Mouse (Mus musculus) heart, embryonic 14.5 days (tissue): ENCODE data around the gene Tmem199. TPM values are rescaled to one million over a fixed set of nuclear protein-coding genes. Genes with fewer than 3 reads are reported as not detected.
A peak's percentile ranks its signal among the peaks of the same experiment; 100 is the strongest.

Experiments used
- ATAC-seq: fragments of 200-750 bp; cut with Nextera tagmentation; 2 replicates; pipeline ENCODE4 v1.8.0; 2017; ENCODE audit warnings: low read depth, moderate TSS enrichment; ENCODE audit not compliant: insufficient number of reproducible peaks, insufficient read depth, low FRiP score
- H3K27ac ChIP-seq, 2 experiments: fragments of 200-500 bp in 1 of 2; fragments of 300-500 bp in 1 of 2; sonication (generic) in 1 of 2; replicated peaks in 1 of 2; 2 replicates each; pipeline ENCODE4 v1.5.1; 2012 to 2014; ENCODE audit warnings: low read depth in 2 of 2, low read length in 2 of 2, control low read depth in 1 of 2, mild to moderate bottlenecking in 1 of 2, mixed read lengths in 1 of 2; ENCODE audit not compliant: control insufficient read depth in 1 of 2, insufficient read depth in 1 of 2
- H3K27me3 ChIP-seq: fragments of 300-500 bp; sonication (generic); 2 replicates; pipeline ENCODE4 v1.6.1; 2014; ENCODE audit warnings: mild to moderate bottlenecking, low read length, control low read depth; ENCODE audit not compliant: control insufficient read depth, insufficient read depth
- H3K36me3 ChIP-seq: fragments of 300-500 bp; sonication (generic); 2 replicates; pipeline ENCODE4 v1.6.1; 2014; ENCODE audit warnings: mild to moderate bottlenecking, control low read depth, low read length, mixed read lengths; ENCODE audit not compliant: control insufficient read depth, insufficient read depth
- H3K4me1 ChIP-seq, 2 experiments: fragments of 200-500 bp in 1 of 2; fragments of 300-500 bp in 1 of 2; sonication (generic) in 1 of 2; 2 replicates each; pipeline ENCODE4 v1.6.1; 2012 to 2014; ENCODE audit warnings: low read length in 2 of 2, control low read depth in 1 of 2, mixed read lengths in 1 of 2; ENCODE audit not compliant: control insufficient read depth in 2 of 2, insufficient read depth in 2 of 2
- H3K4me2 ChIP-seq: fragments of 300-500 bp; sonication (generic); 2 replicates; pipeline ENCODE4 v1.6.1; 2014; ENCODE audit warnings: mild to moderate bottlenecking, low read length
- H3K4me3 ChIP-seq, 2 experiments: fragments of 200-500 bp in 1 of 2; fragments of 300-500 bp in 1 of 2; sonication (generic) in 1 of 2; 2 replicates each; pipeline ENCODE4 v1.5.1; 2012 to 2014; ENCODE audit warnings: low read length in 2 of 2, mild to moderate bottlenecking in 2 of 2, control low read depth in 1 of 2, low read depth in 1 of 2, moderate library complexity in 1 of 2; ENCODE audit not compliant: control insufficient read depth in 1 of 2, insufficient read depth in 1 of 2
- H3K9ac ChIP-seq: fragments of 300-500 bp; sonication (generic); 2 replicates; pipeline ENCODE4 v1.6.1; 2014; ENCODE audit warnings: mild to moderate bottlenecking, low read length
- H3K9me3 ChIP-seq: fragments of 300-500 bp; sonication (generic); 2 replicates; pipeline ENCODE4 v1.6.1; 2016; ENCODE audit warnings: low read length, control low read depth; ENCODE audit not compliant: control insufficient read depth
- WGBS: fragments of 180-500 bp; shearing (Covaris S2); extraction: QIAGEN DNeasy Blood & Tissue Kit; methylation state at CpG from one replicate; pipeline ENCODE4 v1.1.7; 2014; 5-methylcytosine and 5-hydroxymethylcytosine counted together
- polyA plus RNA-seq: library from polyadenylated mRNA; unstranded; fragments of >200 nt; fragmentation: Nextera tagmentation; extraction: Ambion mirVana; gene quantifications from 2 replicates; pipeline ENCODE4 v1.2.1, GENCODE M21; 2014

Tmem199 gene
- polyA plus RNA-seq: 41.2 and 44.4 TPM in 2 replicates

GRCm38 (mm10) chr11:78512025-78512957, at the start of gene Tmem199, which contains the start of gene Poldip2:
TSS of gene Tmem199 (minus strand) at chr11:78512172.
TSS of gene Poldip2 (plus strand) at chr11:78512193.
- Histone ChIP-seq H3K36me3 (peaks cover 60% of the 10 kb centered on the region), H3K4me3 (peak within 1 kb of the TSS; percentile 85 to 89), H3K27ac (peak within 1 kb of the TSS; percentile 68 to 86), H3K9ac (peak within 1 kb of the TSS; percentile 96), H3K27me3 (no peaks in the 10 kb centered on the region), H3K4me2 (peak within 1 kb of the TSS; percentile 89), H3K9me3 (no peaks in the 10 kb centered on the region), H3K4me1 (peaks cover 0 to 15% of the 10 kb centered on the region in 2 experiments; a peak in 3 of 4 replicates)
- WGBS: under 1% methylated on average over 67 of the region's 67 CpGs
- peak; percentile 94 for ATAC-seq

GRCm38 (mm10) chr11:78560447-78560846, 48.5 kb upstream of the Tmem199 start:
- Histone ChIP-seq H3K4me1 (peaks cover 4 to 9% of the 10 kb centered on the region in 2 experiments; a peak in 3 of 4 replicates), H3K36me3 (peaks cover 2% of the 10 kb centered on the region), H3K27ac (no peak overlapping the region), H3K27me3 (no peaks in the 10 kb centered on the region), H3K4me3 (no peak overlapping the region), H3K4me2 (no peak overlapping the region), H3K9me3 (no peaks in the 10 kb centered on the region), H3K9ac (no peak overlapping the region)
- no peak for ATAC-seq
- 12% methylated on average over 4 of the region's 4 CpGs for WGBS

GRCm38 (mm10) chr11:78557241-78557640, 45.3 kb upstream of the Tmem199 start:
- Histone ChIP-seq H3K27me3 (no peaks in the 10 kb centered on the region), H3K27ac (no peak overlapping the region), H3K9ac (no peak overlapping the region), H3K36me3 (no peaks in the 10 kb centered on the region), H3K4me2 (no peak overlapping the region), H3K4me1 (peaks cover 6 to 12% of the 10 kb centered on the region in 2 experiments; a peak in 3 of 4 replicates), H3K9me3 (peaks cover 5% of the 10 kb centered on the region; the same call in 1 of the 2 replicates), H3K4me3 (no peak overlapping the region)
- ATAC-seq: no peak
- WGBS: 56% methylated on average over 8 of the region's 8 CpGs

- Histone ChIP-seq H3K4me3 (no peak overlapping the region), H3K4me1 (peaks cover 7 to 13% of the 10 kb centered on the region in 2 experiments; a peak in 3 of 4 replicates), H3K36me3 (no peaks in the 10 kb centered on the region), H3K9me3 (peaks cover 5% of the 10 kb centered on the region; the same call in 1 of the 2 replicates), H3K9ac (no peak overlapping the region), H3K27ac (peak overlapping the region; percentile 71 to 84), H3K27me3 (no peaks in the 10 kb centered on the region), H3K4me2 (no peak overlapping the region)
- 78% methylated on average over 4 of the region's 4 CpGs for WGBS
- ATAC-seq: no peak
Measured at GRCm38 (mm10) chr11:78556070-78556469, 44.1 kb upstream of the Tmem199 start.

- no peak overlapping the region for H3K4me2 ChIP-seq
- ATAC-seq: no peak
- H3K27me3 ChIP-seq: no peaks in the 10 kb centered on the region
- no peak overlapping the region for H3K9ac ChIP-seq
- WGBS: 39% methylated on average over 3 of the region's 3 CpGs
- no peak overlapping the region for H3K4me3 ChIP-seq
- H3K4me1 ChIP-seq: peaks cover 8 to 15% of the 10 kb centered on the region in 2 experiments; a peak in 3 of 4 replicates
- H3K9me3 ChIP-seq: peaks cover 5% of the 10 kb centered on the region; the same call in 1 of the 2 replicates
- H3K36me3 ChIP-seq: no peaks in the 10 kb centered on the region
- H3K27ac ChIP-seq: peak overlapping the region; percentile 71 to 84
Measured at GRCm38 (mm10) chr11:78555623-78556022, 43.7 kb upstream of the Tmem199 start.

GRCm38 (mm10) chr11:78551059-78551398, 39.1 kb upstream of the Tmem199 start:
- WGBS: 32% methylated on average over 6 of the region's 6 CpGs
- H3K4me1 ChIP-seq: peaks cover 10 to 23% of the 10 kb centered on the region in 2 experiments
- no peaks in the 10 kb centered on the region for H3K27me3 ChIP-seq
- H3K27ac ChIP-seq: peak overlapping the region; percentile 61 to 65
- H3K9me3 ChIP-seq: peaks cover 5% of the 10 kb centered on the region; the same call in 1 of the 2 replicates
- H3K4me3 ChIP-seq: peak overlapping the region; percentile 48 to 67
- 0 out of 2 replicates have a peak, but pooled peaks have one; percentile 5 for ATAC-seq
- no peaks in the 10 kb centered on the region for H3K36me3 ChIP-seq
- H3K4me2 ChIP-seq: peak overlapping the region; percentile 88
- H3K9ac ChIP-seq: peak overlapping the region; percentile 80

GRCm38 (mm10) chr11:78550168-78551058, 38.4 kb upstream of the Tmem199 start, which contains the start of gene Tmem97:
TSS of gene Tmem97 (minus strand) at chr11:78550777.
- Histone ChIP-seq H3K4me2 (peak within 1 kb of the TSS; percentile 88), H3K4me3 (peak within 1 kb of the TSS; percentile 67 to 93), H3K9me3 (peaks cover 5% of the 10 kb centered on the region; the same call in 1 of the 2 replicates), H3K9ac (peak within 1 kb of the TSS; percentile 80), H3K4me1 (peaks cover 5 to 17% of the 10 kb centered on the region in 2 experiments), H3K27ac (peak within 1 kb of the TSS; percentile 69 to 81), H3K27me3 (no peaks in the 10 kb centered on the region), H3K36me3 (peaks cover 4% of the 10 kb centered on the region)
- WGBS: under 1% methylated on average over 60 of the region's 60 CpGs
- ATAC-seq: peak; percentile 99
